Mouse (Mus musculus): Measurements from ENCODE around the gene Inpp5d.

DNA sequence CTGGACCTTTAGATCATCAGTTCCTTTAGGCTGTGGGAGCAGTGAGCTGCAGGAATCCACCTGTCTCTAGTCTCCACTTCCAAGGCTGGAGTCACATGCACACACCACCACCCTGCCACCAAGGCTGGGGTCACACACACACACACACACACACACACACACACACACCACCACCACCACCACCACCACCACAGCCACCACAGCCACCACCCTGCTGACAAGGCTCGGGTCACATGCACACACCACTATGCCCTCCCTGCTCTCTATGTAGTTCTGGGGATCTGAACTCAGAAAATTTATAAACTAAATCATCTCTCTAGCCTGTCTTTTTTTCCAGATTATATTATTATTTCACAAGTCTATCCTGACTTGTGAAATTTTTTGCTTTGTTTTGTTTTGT, 27.7 kb downstream of the Inpp5d start:
- TF ChIP-seq CTCF (IDR thresholded peaks at IDR 0.05; ENCODE audit: extremely low read depth, insufficient read depth, insufficient read length, insufficient replicate concordance) (no peak), POLR2A (IDR thresholded peaks at IDR 0.05; ENCODE audit: low read depth, low read length) (no peak)
